Mouse (Mus musculus) left cerebral cortex, adult 2 months (tissue): Measurements from ENCODE around the gene Tnnc1. TPM values are rescaled to one million over a fixed set of nuclear protein-coding genes. Genes with fewer than 3 reads are reported as not detected.

Source experiments
- DNase-seq, 2 experiments: peaks; one replicate each; pipeline ENCODE4 v3.0.0; 2021 to 2022; ENCODE audit warnings: low spot score in 2 of 2, mixed read lengths in 1 of 2; ENCODE audit errors: extremely low spot score in 1 of 2
- H3K27ac ChIP-seq: fragments of 200-600 bp; 2 replicates; pipeline ENCODE4 v1.8.1; 2022
- H3K4me3 ChIP-seq: fragments of 200-600 bp; 2 replicates; pipeline ENCODE4 v1.8.1; 2022
- CTCF ChIP-seq: fragments of 200-600 bp; IDR thresholded peaks from 2 replicates; pipeline ENCODE4 v1.8.1; 2022; ENCODE audit warnings: antibody characterized with exemption, mild to moderate bottlenecking, moderate library complexity
- intact Hi-C: fragments of 180-260 bp; cut with DNase I; formaldehyde crosslinking; loops from one replicate; pipeline ENCODE4 v1.15.1; 2025
- total RNA-seq, 2 experiments: library from RNA; stranded (reverse); gene quantifications; 2 replicates each; pipeline ENCODE4 v1.2.3; 2021

Tnnc1 gene
- total RNA-seq, 2 experiments from 2014 or later, result 33.8 to 37.7 TPM

- intact Hi-C loops, result no loop called here
- no peak overlapping the region for H3K4me3 ChIP-seq
- no peak for DNase-seq
- H3K27ac ChIP-seq, result no peak overlapping the region
- no peak for TF ChIP-seq CTCF
Observed at GRCm38 (mm10) chr14:31188771-31189181, 19.3 kb upstream of the Tnnc1 start.

- H3K27ac ChIP-seq, result no peak overlapping the region
- H3K4me3 ChIP-seq, result no peak overlapping the region
- TF ChIP-seq CTCF, result no peak
- intact Hi-C loops, result no loop called here
- DNase-seq, result no peak
Observed at GRCm38 (mm10) chr14:31189348-31189747, 18.8 kb upstream of the Tnnc1 start.

GRCm38 (mm10) chr14:31191936-31192335, 16.2 kb upstream of the Tnnc1 start:
- intact Hi-C loops, result no loop called here
- no peak for DNase-seq
- TF ChIP-seq CTCF, result no peak
- no peak overlapping the region for H3K27ac ChIP-seq
- no peak overlapping the region for H3K4me3 ChIP-seq

GRCm38 (mm10) chr14:31193791-31194190, 14.3 kb upstream of the Tnnc1 start:
- H3K27ac ChIP-seq, result no peak overlapping the region
- no peak overlapping the region for H3K4me3 ChIP-seq
- no peak for DNase-seq
- intact Hi-C loops, result no loop called here
- no peak for TF ChIP-seq CTCF

GRCm38 (mm10) chr14:31194441-31194840, 13.7 kb upstream of the Tnnc1 start:
- Histone ChIP-seq H3K4me3 (no peak overlapping the region), H3K27ac (0 out of 2 replicates have a peak overlapping the region, but pooled peaks have one; percentile 20)
- no peak for TF ChIP-seq CTCF
- intact Hi-C loops, result no loop called here
- DNase-seq, result no peak

- Histone ChIP-seq H3K4me3 (no peak overlapping the region), H3K27ac (no peak overlapping the region)
- TF ChIP-seq CTCF, result no peak
- no peak for DNase-seq
- intact Hi-C loops, result loop anchor here (5.0 kb wide), 1 partner anchor 63 kb away; the partner anchor contains the start of gene Nt5dc2
Observed at GRCm38 (mm10) chr14:31194891-31195513, 13.1 kb upstream of the Tnnc1 start.

GRCm38 (mm10) chr14:31195521-31195920, 12.6 kb upstream of the Tnnc1 start:
- H3K4me3 ChIP-seq, result no peak overlapping the region
- no peak for DNase-seq
- no peak overlapping the region for H3K27ac ChIP-seq
- TF ChIP-seq CTCF, result no peak
- intact Hi-C loops, result loop anchor here (5.0 kb wide), 1 partner anchor 63 kb away; the partner anchor contains the start of gene Nt5dc2

- Histone ChIP-seq H3K27ac (no peak overlapping the region), H3K4me3 (no peak overlapping the region)
- intact Hi-C loops, result loop anchor here (5.0 kb wide), 1 partner anchor 64 kb away; the partner anchor contains the start of gene Nt5dc2
- DNase-seq, result no peak
- TF ChIP-seq CTCF, result peak; percentile 73
Observed at GRCm38 (mm10) chr14:31195968-31196367, 12.1 kb upstream of the Tnnc1 start.

GRCm38 (mm10) chr14:31197547-31198516, 10.3 kb upstream of the Tnnc1 start:
- no peak overlapping the region for H3K4me3 ChIP-seq
- intact Hi-C loops, result loop anchor here (2.0 to 5.0 kb wide), 2 partner anchors 19 to 66 kb away; partner anchors contain the start of gene Nt5dc2
- TF ChIP-seq CTCF, result no peak
- no peak overlapping the region for H3K27ac ChIP-seq
- peak; percentile 55 to 60 for DNase-seq

- TF ChIP-seq CTCF, result no peak
- Histone ChIP-seq H3K4me3 (no peak overlapping the region), H3K27ac (no peak overlapping the region)
- intact Hi-C loops, result loop anchor here (2.0 to 5.0 kb wide), 2 partner anchors 21 to 67 kb away; partner anchors contain the start of gene Nt5dc2
- no peak for DNase-seq
Observed at GRCm38 (mm10) chr14:31199599-31199998, 8.5 kb upstream of the Tnnc1 start.

GRCm38 (mm10) chr14:31200038-31200437, 8.1 kb upstream of the Tnnc1 start:
- intact Hi-C loops, result no loop called here
- Histone ChIP-seq H3K4me3 (no peak overlapping the region), H3K27ac (no peak overlapping the region)
- no peak for TF ChIP-seq CTCF
- no peak for DNase-seq

GRCm38 (mm10) chr14:31204844-31205243, 3.3 kb upstream of the Tnnc1 start:
- H3K27ac ChIP-seq, result peak overlapping the region; percentile 91
- TF ChIP-seq CTCF, result no peak
- H3K4me3 ChIP-seq, result peak overlapping the region; percentile 84
- DNase-seq, result no peak
- intact Hi-C loops, result no loop called here
